Mouse (Mus musculus): Measurements from ENCODE around the gene Aebp1. TPM values are rescaled to one million over a fixed set of nuclear protein-coding genes. Genes with fewer than 3 reads are reported as not detected.

Aebp1 gene
- polyA plus RNA-seq, 1 experiment from 2014 or later, result 38.1 TPM

GRCm38 (mm10) chr11:5914940-5915339 lies 53.2 kb downstream of the Aebp1 start:
- no peak overlapping the region for H3K9ac ChIP-seq
- H3K27me3 ChIP-seq, result no peaks in the 10 kb centered on the region; the same call in 1 of the 2 replicates
- no peaks in the 10 kb centered on the region for H3K9me3 ChIP-seq
- ATAC-seq (ENCODE audit: low FRiP score, low read depth), result no peak
- no peak overlapping the region for H3K4me3 ChIP-seq
- no peaks in the 10 kb centered on the region for H3K36me3 ChIP-seq
- peaks cover 5% of the 10 kb centered on the region; the same call in 1 of the 2 replicates for H3K4me1 ChIP-seq
- H3K4me2 ChIP-seq (replicated peaks), result no peak overlapping the region
- WGBS, result 62% methylated on average over 5 of the region's 5 CpGs
- no peak overlapping the region for H3K27ac ChIP-seq

GRCm38 (mm10) chr11:5915429-5916177 lies 53.9 kb downstream of the Aebp1 start:
- Histone ChIP-seq H3K4me2 (replicated peaks) (no peak overlapping the region), H3K27ac (no peak overlapping the region), H3K9me3 (no peaks in the 10 kb centered on the region), H3K9ac (no peak overlapping the region), H3K36me3 (no peaks in the 10 kb centered on the region), H3K4me1 (peaks cover 5% of the 10 kb centered on the region; the same call in 1 of the 2 replicates), H3K4me3 (no peak overlapping the region), H3K27me3 (no peaks in the 10 kb centered on the region; the same call in 1 of the 2 replicates)
- 81% methylated on average over 5 of the region's 5 CpGs for WGBS
- no peak for ATAC-seq (ENCODE audit: low FRiP score, low read depth)

GRCm38 (mm10) chr11:5916178-5916548 lies 54.4 kb downstream of the Aebp1 start:
- Histone ChIP-seq H3K4me2 (replicated peaks) (no peak overlapping the region), H3K27me3 (no peaks in the 10 kb centered on the region; the same call in 1 of the 2 replicates), H3K27ac (no peak overlapping the region), H3K9me3 (no peaks in the 10 kb centered on the region), H3K9ac (no peak overlapping the region), H3K4me3 (no peak overlapping the region), H3K36me3 (no peaks in the 10 kb centered on the region), H3K4me1 (peaks cover 5% of the 10 kb centered on the region; the same call in 1 of the 2 replicates)
- 72% methylated on average over 8 of the region's 8 CpGs for WGBS
- no peak for ATAC-seq (ENCODE audit: low FRiP score, low read depth)

- Histone ChIP-seq H3K27me3 (no peaks in the 10 kb centered on the region; the same call in 1 of the 2 replicates), H3K27ac (no peak overlapping the region), H3K9me3 (no peaks in the 10 kb centered on the region), H3K9ac (no peak overlapping the region), H3K4me3 (no peak overlapping the region), H3K36me3 (no peaks in the 10 kb centered on the region), H3K4me1 (peaks cover 2% of the 10 kb centered on the region; the same call in 1 of the 2 replicates), H3K4me2 (replicated peaks) (no peak overlapping the region)
- no peak for ATAC-seq (ENCODE audit: low FRiP score, low read depth)
- 35% methylated on average over 2 of the region's 2 CpGs for WGBS
Measured at GRCm38 (mm10) chr11:5918111-5918510, 56.4 kb downstream of the Aebp1 start.

- no peak overlapping the region for H3K27ac ChIP-seq
- H3K36me3 ChIP-seq, result no peaks in the 10 kb centered on the region
- no peak overlapping the region for H3K4me3 ChIP-seq
- no peak overlapping the region for H3K9ac ChIP-seq
- no peaks in the 10 kb centered on the region for H3K9me3 ChIP-seq
- no peaks in the 10 kb centered on the region; the same call in 1 of the 2 replicates for H3K4me1 ChIP-seq
- H3K27me3 ChIP-seq, result no peaks in the 10 kb centered on the region; the same call in 1 of the 2 replicates
- WGBS, result 92% methylated on average over 4 of the region's 4 CpGs
- no peak for ATAC-seq (ENCODE audit: low FRiP score, low read depth)
- no peak overlapping the region for H3K4me2 ChIP-seq (replicated peaks)
Measured at GRCm38 (mm10) chr11:5919606-5920005, 57.9 kb downstream of the Aebp1 start.

GRCm38 (mm10) chr11:5920323-5920960 lies 58.7 kb downstream of the Aebp1 start:
- H3K36me3 ChIP-seq, result no peaks in the 10 kb centered on the region
- no peaks in the 10 kb centered on the region; the same call in 1 of the 2 replicates for H3K4me1 ChIP-seq
- ATAC-seq (ENCODE audit: low FRiP score, low read depth), result no peak
- H3K27ac ChIP-seq, result no peak overlapping the region
- no peak overlapping the region for H3K4me3 ChIP-seq
- H3K4me2 ChIP-seq (replicated peaks), result 0 out of 2 replicates have a peak overlapping the region, but pooled peaks have one; percentile 7
- 32% methylated on average over 17 of the region's 17 CpGs for WGBS
- H3K9ac ChIP-seq, result no peak overlapping the region
- H3K9me3 ChIP-seq, result no peaks in the 10 kb centered on the region
- no peaks in the 10 kb centered on the region for H3K27me3 ChIP-seq

Other genes starting within 250 kb of the Aebp1 start
- gene Mrps24, start 146.3 kb upstream of the Aebp1 start, polyA plus RNA-seq (2015; fragmentation: Nextera tagmentation; extraction: Ambion mirVana), result 171 and 175 TPM in 2 replicates
- gene Urgcp, start 99.6 kb upstream of the Aebp1 start, polyA plus RNA-seq (2015; fragmentation: Nextera tagmentation; extraction: Ambion mirVana), result 27.1 and 29.2 TPM in 2 replicates
- gene Dbnl, start 73.5 kb upstream of the Aebp1 start, polyA plus RNA-seq (2015; fragmentation: Nextera tagmentation; extraction: Ambion mirVana), result 123 and 126 TPM in 2 replicates
- 57.5 and 63.3 TPM in 2 replicates for gene Pgam2, start 58.2 kb upstream of the Aebp1 start, polyA plus RNA-seq (2015; fragmentation: Nextera tagmentation; extraction: Ambion mirVana)
- gene Polm, start 23.9 kb upstream of the Aebp1 start, polyA plus RNA-seq (2015; fragmentation: Nextera tagmentation; extraction: Ambion mirVana), result 10.5 and 11.4 TPM in 2 replicates
- 125 and 137 TPM in 2 replicates for gene Pold2, start 16.3 kb downstream of the Aebp1 start, polyA plus RNA-seq (2015; fragmentation: Nextera tagmentation; extraction: Ambion mirVana)
- gene Myl7, start 36.8 kb downstream of the Aebp1 start, polyA plus RNA-seq (2015; fragmentation: Nextera tagmentation; extraction: Ambion mirVana), result 0.80 TPM in 1 of 2 replicates, not detected in the other
- gene Gck, start 88.1 kb downstream of the Aebp1 start, polyA plus RNA-seq (2015; fragmentation: Nextera tagmentation; extraction: Ambion mirVana), result 1.5 and 2.8 TPM in 2 replicates
- gene Ykt6, start 93.7 kb downstream of the Aebp1 start, polyA plus RNA-seq (2015; fragmentation: Nextera tagmentation; extraction: Ambion mirVana), result 64.4 and 66.6 TPM in 2 replicates
- gene Camk2b, start 204.4 kb downstream of the Aebp1 start, polyA plus RNA-seq (2015; fragmentation: Nextera tagmentation; extraction: Ambion mirVana), result 1.6 and 1.7 TPM in 2 replicates

All from limb, embryonic 13.5 days (tissue).